Mouse (Mus musculus) liver, embryonic 14.5 days (tissue): ENCODE results near the gene Stx18. TPM values are rescaled to one million over a fixed set of nuclear protein-coding genes. Genes with fewer than 3 reads are reported as not detected.

Source experiments
- ATAC-seq: fragments of 200-750 bp; cut with Nextera tagmentation; 2 replicates; pipeline ENCODE4 v1.8.0; 2017; ENCODE audit warnings: moderate number of reproducible peaks, mild to moderate bottlenecking, moderate library complexity; ENCODE audit not compliant: insufficient read depth
- DNase-seq, 3 experiments: peaks; one replicate each; pipeline ENCODE4 v3.0.0-alpha.2; 2012 to 2013; ENCODE audit warnings: low read depth in 3 of 3, low spot score in 3 of 3
- H3K27ac ChIP-seq: fragments of 300-500 bp; sonication (generic); 2 replicates; pipeline ENCODE4 v1.5.1; 2014; ENCODE audit warnings: moderate library complexity, mild to moderate bottlenecking, control low read depth, inconsistent platforms
- H3K27me3 ChIP-seq: fragments of 300-500 bp; sonication (generic); 2 replicates; pipeline ENCODE4 v1.6.1; 2014; ENCODE audit warnings: mild to moderate bottlenecking, low read length, moderate library complexity; ENCODE audit not compliant: control insufficient read depth, insufficient read depth
- H3K36me3 ChIP-seq: fragments of 300-500 bp; sonication (generic); replicated peaks from 2 replicates; pipeline ENCODE4 v1.6.1; 2014; ENCODE audit warnings: low read depth; ENCODE audit not compliant: control insufficient read depth, insufficient read depth
- H3K4me1 ChIP-seq, 2 experiments: fragments of 200-500 bp in 1 of 2; fragments of 300-500 bp in 1 of 2; sonication (generic) in 1 of 2; replicated peaks; 2 replicates each; pipeline ENCODE4 v1.6.1; 2012 to 2014; ENCODE audit warnings: antibody characterized with exemption in 1 of 2, inconsistent platforms in 1 of 2, low read length in 1 of 2; ENCODE audit not compliant: control insufficient read depth in 2 of 2, insufficient read depth in 2 of 2
- H3K4me2 ChIP-seq: fragments of 300-500 bp; sonication (generic); 2 replicates; pipeline ENCODE4 v1.6.1; 2014; ENCODE audit warnings: low read depth, mild to moderate bottlenecking, control low read depth, moderate library complexity
- H3K4me3 ChIP-seq, 2 experiments: fragments of 200-500 bp in 1 of 2; fragments of 300-500 bp in 1 of 2; sonication (generic) in 1 of 2; 2 replicates each; pipeline ENCODE4 v1.5.1; 2012 to 2014; ENCODE audit warnings: low read depth in 2 of 2, low read length in 2 of 2, mild to moderate bottlenecking in 2 of 2, control low read depth in 1 of 2, inconsistent platforms in 1 of 2, moderate library complexity in 1 of 2; ENCODE audit not compliant: insufficient read depth in 1 of 2
- H3K9ac ChIP-seq: fragments of 300-500 bp; sonication (generic); replicated peaks from 2 replicates; pipeline ENCODE4 v1.6.1; 2014; ENCODE audit warnings: mild to moderate bottlenecking, control low read depth, moderate library complexity
- H3K9me3 ChIP-seq: fragments of 300-500 bp; sonication (generic); 2 replicates; pipeline ENCODE4 v1.6.1; 2016; ENCODE audit warnings: low read length, mixed read lengths; ENCODE audit not compliant: control insufficient read depth
- CTCF ChIP-seq: IDR thresholded peaks from 2 replicates; pipeline ENCODE4 v1.5.1; 2016; ENCODE audit warnings: antibody characterized with exemption, low read depth, control low read depth
- EP300 ChIP-seq: IDR thresholded peaks from 2 replicates; pipeline ENCODE4 v1.6.1; 2016; ENCODE audit warnings: antibody characterized with exemption, low read depth
- WGBS: fragments of 180-500 bp; shearing (Covaris S2); extraction: QIAGEN DNeasy Blood & Tissue Kit; methylation state at CpG from one replicate; pipeline ENCODE4 v1.1.7; 2014; ENCODE audit not compliant: insufficient replicate concordance; 5-methylcytosine and 5-hydroxymethylcytosine counted together
- polyA plus RNA-seq, 2 experiments: library from polyadenylated mRNA; depleted of rRNA in 1 of 2; stranded (reverse) in 1 of 2; unstranded in 1 of 2; fragments of >200 nt; fragmentation: Nextera tagmentation in 1 of 2; extraction: Ambion mirVana in 1 of 2; gene quantifications; 2 replicates each; pipeline versions ENCODE4 v1.2.1 to v1.2.3; 2012 to 2014

Stx18 gene
- polyA plus RNA-seq, 2 experiments, result 8.0 to 12.6 TPM

DNA sequence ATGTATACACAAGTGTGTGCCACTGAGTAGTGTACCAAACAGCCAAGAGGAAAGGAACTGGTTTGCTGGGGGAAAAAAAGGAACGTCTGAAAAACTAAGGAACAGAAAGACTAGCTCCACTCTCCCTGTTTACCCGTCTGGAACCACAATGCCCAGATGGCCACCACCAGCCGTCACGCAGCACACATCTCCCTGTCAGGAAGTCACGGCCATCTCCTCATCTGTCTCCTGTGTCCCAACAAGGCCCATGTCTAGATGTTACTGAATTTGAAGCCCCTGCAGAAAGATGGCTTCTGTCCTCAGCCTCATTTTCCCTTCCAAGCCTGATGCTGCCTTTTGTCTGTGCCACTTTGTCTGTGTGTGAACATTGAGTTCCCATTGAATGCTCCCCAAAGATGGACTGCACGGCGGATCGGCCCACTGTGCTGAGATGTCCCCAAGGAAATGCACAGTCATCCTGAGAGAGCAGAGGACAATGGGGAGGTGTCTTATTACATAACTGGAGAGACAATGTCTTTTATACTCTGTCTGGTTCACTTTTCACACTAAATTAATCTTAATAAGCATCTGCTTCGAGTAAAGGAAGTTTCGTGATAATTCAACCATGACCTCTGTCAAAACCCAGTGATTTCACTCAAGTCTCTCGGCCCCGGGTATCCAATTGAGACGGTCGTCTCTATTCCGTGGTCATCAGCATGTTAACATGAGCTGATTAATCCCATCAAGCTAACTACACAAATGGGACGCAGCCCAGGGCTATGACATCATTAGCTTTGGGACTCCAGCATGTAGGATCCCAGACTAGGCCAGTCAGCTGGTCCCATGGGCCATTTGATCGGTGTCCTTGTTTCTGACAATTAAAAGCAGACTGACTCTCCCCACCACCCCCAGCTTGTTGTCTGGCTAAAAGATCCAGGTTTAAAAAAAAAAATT lies 31.9 kb upstream of the Stx18 start:
- no peak overlapping the region for H3K4me3 ChIP-seq
- ATAC-seq, result no peak
- no peak for DNase-seq
- no peaks in the 10 kb centered on the region for H3K27me3 ChIP-seq
- WGBS, result 68% methylated on average over 17 of the region's 17 CpGs
- no peaks in the 10 kb centered on the region for H3K4me1 ChIP-seq
- no peak overlapping the region for H3K4me2 ChIP-seq
- no peaks in the 10 kb centered on the region for H3K9me3 ChIP-seq
- no peaks in the 10 kb centered on the region for H3K36me3 ChIP-seq
- H3K9ac ChIP-seq, result no peak overlapping the region
- no peak for TF ChIP-seq EP300
- TF ChIP-seq CTCF, result no peak
- no peak overlapping the region for H3K27ac ChIP-seq

DNA sequence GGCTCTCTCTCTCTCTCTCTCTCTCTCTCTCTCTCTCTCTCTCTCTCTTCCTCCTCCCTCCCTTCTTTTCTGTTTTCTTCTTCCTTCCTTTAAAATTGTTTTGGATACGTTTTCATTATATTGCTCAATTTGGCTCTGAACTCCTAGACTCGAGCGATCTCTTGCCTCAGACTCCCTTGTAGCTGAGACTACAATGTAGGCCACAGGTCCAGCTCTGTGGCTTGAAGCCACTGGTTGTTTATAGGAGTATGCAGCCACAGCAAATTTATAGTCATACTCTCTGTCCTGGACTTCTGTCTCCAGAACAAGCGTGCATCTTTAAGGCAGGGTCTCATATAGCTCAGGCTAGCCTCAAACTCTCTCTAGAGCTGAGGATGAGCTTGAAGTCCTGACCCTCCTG lies 29.5 kb upstream of the Stx18 start:
- WGBS, result 61% methylated on average over 4 of the region's 4 CpGs
- Histone ChIP-seq H3K27me3 (no peaks in the 10 kb centered on the region), H3K4me3 (no peak overlapping the region), H3K36me3 (no peaks in the 10 kb centered on the region), H3K9me3 (no peaks in the 10 kb centered on the region), H3K4me2 (no peak overlapping the region), H3K9ac (no peak overlapping the region), H3K4me1 (no peaks in the 10 kb centered on the region), H3K27ac (no peak overlapping the region)
- no peak for ATAC-seq
- no peak for DNase-seq
- no peak for TF ChIP-seq CTCF
- no peak for TF ChIP-seq EP300

DNA sequence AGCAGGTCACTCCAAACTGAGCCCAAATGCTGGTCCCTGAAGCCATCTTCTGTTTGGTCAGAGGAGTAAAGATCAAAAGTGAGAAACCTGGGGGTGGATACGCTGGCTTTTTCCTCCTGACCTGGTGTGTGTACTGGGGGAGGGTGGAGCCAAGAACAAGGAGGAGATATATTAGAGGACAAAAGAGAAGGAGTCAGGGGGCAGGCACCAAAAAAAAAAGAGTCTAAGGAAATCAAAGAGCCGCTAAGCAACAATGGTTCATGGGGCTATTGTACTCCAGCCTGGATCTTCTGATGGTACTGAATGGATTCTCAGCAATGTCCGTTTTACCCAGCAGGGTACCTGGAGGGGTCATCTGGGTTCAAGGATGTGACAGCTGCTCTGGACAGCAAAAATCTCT lies 23.6 kb upstream of the Stx18 start:
- WGBS, result 60% methylated on average over 3 of the region's 3 CpGs

DNA sequence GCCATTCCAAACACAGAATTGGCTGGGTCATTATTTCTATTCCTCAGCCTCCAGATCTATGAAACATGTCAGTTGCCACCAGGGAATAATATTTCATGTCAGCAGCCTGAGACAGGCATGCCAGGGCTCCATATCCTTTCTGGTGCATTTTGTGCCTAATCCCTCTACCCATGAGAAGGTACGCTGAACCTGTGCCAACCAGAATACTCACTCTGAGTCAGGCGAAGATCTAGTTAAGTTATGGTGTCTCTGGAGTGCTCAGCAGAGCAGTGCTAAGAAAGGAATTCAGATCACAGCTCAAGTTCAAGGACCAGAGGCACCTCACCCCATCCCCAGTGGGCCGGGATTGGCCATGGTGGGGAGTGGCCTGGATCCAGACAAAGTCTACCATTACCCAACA lies 21.6 kb upstream of the Stx18 start:
- DNase-seq (no peak), ATAC-seq (no peak)
- Histone ChIP-seq H3K9me3 (no peaks in the 10 kb centered on the region), H3K9ac (no peak overlapping the region), H3K4me2 (no peak overlapping the region), H3K4me3 (no peak overlapping the region), H3K36me3 (no peaks in the 10 kb centered on the region), H3K27me3 (no peaks in the 10 kb centered on the region), H3K27ac (no peak overlapping the region), H3K4me1 (no peaks in the 10 kb centered on the region)
- TF ChIP-seq CTCF (no peak), EP300 (no peak)
- 56% methylated on average over 3 of the region's 3 CpGs for WGBS

More for the DNA sequence above, 23.6 kb upstream of the Stx18 start:
- Histone ChIP-seq H3K9me3 (no peaks in the 10 kb centered on the region), H3K36me3 (no peaks in the 10 kb centered on the region), H3K4me1 (no peaks in the 10 kb centered on the region), H3K4me2 (no peak overlapping the region), H3K27ac (no peak overlapping the region), H3K27me3 (no peaks in the 10 kb centered on the region), H3K9ac (no peak overlapping the region), H3K4me3 (no peak overlapping the region)
- ATAC-seq (no peak), DNase-seq (no peak)
- TF ChIP-seq CTCF (no peak), EP300 (no peak)

DNA sequence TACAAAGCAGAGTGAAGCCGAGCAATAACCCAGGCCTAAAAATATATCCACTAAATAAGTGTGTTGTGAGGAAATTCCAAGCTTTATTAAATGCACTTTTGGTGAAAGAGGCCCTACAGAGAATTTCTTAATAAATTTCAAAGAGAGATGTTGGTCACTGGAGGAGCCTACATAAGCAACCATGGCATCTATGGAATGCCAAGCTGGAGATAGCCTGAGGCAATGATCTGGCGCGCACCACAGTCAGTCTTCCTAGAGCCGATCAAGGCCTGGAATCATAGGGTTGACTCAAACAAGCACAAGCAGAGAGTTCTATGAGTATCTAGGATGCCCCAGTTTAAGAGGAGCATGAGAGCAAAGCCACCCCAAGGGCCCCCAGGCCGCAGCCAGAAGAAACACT lies 10.9 kb upstream of the Stx18 start:
- 66% methylated on average over 5 of the region's 5 CpGs for WGBS
- Histone ChIP-seq H3K36me3 (no peaks in the 10 kb centered on the region), H3K4me1 (no peaks in the 10 kb centered on the region)

More for the DNA sequence above, 10.9 kb upstream of the Stx18 start:
- no peaks in the 10 kb centered on the region for H3K9me3 ChIP-seq
- no peak for ATAC-seq
- no peaks in the 10 kb centered on the region for H3K27me3 ChIP-seq
- no peak for TF ChIP-seq CTCF
- TF ChIP-seq EP300, result no peak
- no peak overlapping the region for H3K27ac ChIP-seq
- DNase-seq, result no peak
- H3K9ac ChIP-seq, result no peak overlapping the region
- H3K4me2 ChIP-seq, result no peak overlapping the region
- no peak overlapping the region for H3K4me3 ChIP-seq
